Mouse (Mus musculus) ES-E14 (cell line): ENCODE data around the gene Psmd2. TPM values are rescaled to one million over a fixed set of nuclear protein-coding genes. Genes with fewer than 3 reads are reported as not detected.

Source experiments
- DNase-seq: peaks from one replicate; pipeline ENCODE4 v3.0.0-alpha.2; 2013; ENCODE audit warnings: low read depth, low spot score
- H3K27ac ChIP-seq: 2 replicates; pipeline ENCODE4 v1.5.1; 2012; ENCODE audit warnings: low read depth, mild to moderate bottlenecking, low read length, moderate library complexity, mixed read lengths; ENCODE audit not compliant: poor library complexity, insufficient read depth, severe bottlenecking
- H3K36me3 ChIP-seq: 2 replicates; pipeline ENCODE4 v1.6.1; 2012; ENCODE audit warnings: mild to moderate bottlenecking, low read length, moderate library complexity, mixed read lengths; ENCODE audit not compliant: control insufficient read depth, poor library complexity, insufficient read depth, severe bottlenecking
- H3K4me1 ChIP-seq, 2 experiments: fragments of 150-350 bp in 1 of 2; sonication (generic) in 1 of 2; 2 replicates each; pipeline ENCODE4 v1.6.1; 2012; ENCODE audit warnings: low read length in 2 of 2, mild to moderate bottlenecking in 1 of 2, mixed read lengths in 1 of 2; ENCODE audit not compliant: control insufficient read depth in 2 of 2, insufficient read depth in 2 of 2, poor library complexity in 1 of 2
- H3K4me3 ChIP-seq, 2 experiments: fragments of 150-350 bp in 1 of 2; sonication (generic) in 1 of 2; 2 replicates each; pipeline ENCODE4 v1.5.1; 2012; ENCODE audit warnings: low read length in 2 of 2, low read depth in 1 of 2, mild to moderate bottlenecking in 1 of 2, mixed read lengths in 1 of 2; ENCODE audit not compliant: insufficient read depth in 1 of 2, poor library complexity in 1 of 2, severe bottlenecking in 1 of 2
- H3K9ac ChIP-seq: 2 replicates; pipeline ENCODE4 v1.6.1; 2012; ENCODE audit warnings: low read depth, mild to moderate bottlenecking, low read length, mixed read lengths; ENCODE audit not compliant: poor library complexity, insufficient read depth, severe bottlenecking
- H3K9me3 ChIP-seq: fragments of 150-350 bp; sonication (generic); 2 replicates; pipeline ENCODE4 v1.6.1; 2012; ENCODE audit warnings: low read depth, mild to moderate bottlenecking, low read length; ENCODE audit not compliant: control insufficient read depth, insufficient read depth
- CHD2 ChIP-seq: IDR thresholded peaks from 2 replicates; pipeline ENCODE4 v1.6.1; 2014; ENCODE audit warnings: mild to moderate bottlenecking, low read depth, low read length, inconsistent platforms
- HCFC1 ChIP-seq: IDR thresholded peaks from 2 replicates; pipeline ENCODE4 v1.6.1; 2012; ENCODE audit warnings: low read length, inconsistent platforms, borderline replicate concordance; ENCODE audit not compliant: insufficient read depth
- MAFK ChIP-seq: IDR thresholded peaks from 2 replicates; pipeline ENCODE4 v1.6.1; 2014; ENCODE audit warnings: mild to moderate bottlenecking, low read depth, low read length, inconsistent platforms; ENCODE audit not compliant: insufficient read depth
- ZC3H11A ChIP-seq: IDR thresholded peaks from 2 replicates; pipeline ENCODE4 v1.6.1; 2012; ENCODE audit warnings: low read depth, mild to moderate bottlenecking, inconsistent platforms, low read length, borderline replicate concordance
- ZNF384 ChIP-seq: IDR thresholded peaks from 2 replicates; pipeline ENCODE4 v1.6.1; 2012; ENCODE audit warnings: low read depth, low read length, inconsistent platforms
- in situ Hi-C, 2 experiments: fragments of 600-800 bp; cut with MboI; formaldehyde crosslinking; loops; one replicate each; pipeline ENCODE4 v1.15.1; 2025; ENCODE audit warnings: low sequenced_read_pairs in 2 of 2, inconsistent platforms in 1 of 2; ENCODE audit not compliant: unreplicated experiment in 2 of 2
- total RNA-seq: library from RNA; depleted of rRNA; stranded (reverse); fragments of 300-350 nt; gene quantifications from 2 replicates; pipeline ENCODE4 v1.2.3, GENCODE M21; 2012

Gene Psmd2
- total RNA-seq, 1 experiment, result 302 TPM

DNA sequence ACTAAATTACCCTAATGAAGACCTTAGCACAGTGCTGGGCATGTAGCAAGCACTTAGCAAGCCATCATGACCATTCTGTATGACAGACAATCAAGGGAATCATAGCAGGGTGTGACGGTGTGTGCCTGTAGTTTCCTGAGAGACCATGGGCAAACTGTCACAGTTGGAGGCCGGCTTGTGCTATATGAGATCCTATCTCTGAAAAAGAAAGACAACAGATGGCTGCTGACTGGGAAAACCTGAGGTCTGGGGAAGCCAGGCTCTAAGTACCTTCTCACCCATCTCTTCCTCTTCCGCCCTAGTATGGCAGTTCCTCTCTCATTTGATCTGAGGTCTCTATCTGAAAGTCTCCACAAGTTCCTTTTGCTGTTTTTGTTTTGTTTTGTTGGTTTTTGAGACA, 54.3 kb downstream of the Psmd2 start:
- no peak for TF ChIP-seq HCFC1
- TF ChIP-seq CHD2, result no peak
- no peak for TF ChIP-seq ZNF384
- TF ChIP-seq MAFK, result no peak
- TF ChIP-seq ZC3H11A, result no peak
- in situ Hi-C loops, result no loop called here
- H3K4me3 ChIP-seq, result no peak overlapping the region
- H3K27ac ChIP-seq, result no peak overlapping the region
- no peak overlapping the region; the same call in 1 of the 2 replicates for H3K9ac ChIP-seq
- no peak for DNase-seq
- H3K36me3 ChIP-seq, result peaks cover 45% of the 10 kb centered on the region
- H3K4me1 ChIP-seq, result peaks cover 8 to 30% of the 10 kb centered on the region in 2 experiments
- no peaks in the 10 kb centered on the region for H3K9me3 ChIP-seq

DNA sequence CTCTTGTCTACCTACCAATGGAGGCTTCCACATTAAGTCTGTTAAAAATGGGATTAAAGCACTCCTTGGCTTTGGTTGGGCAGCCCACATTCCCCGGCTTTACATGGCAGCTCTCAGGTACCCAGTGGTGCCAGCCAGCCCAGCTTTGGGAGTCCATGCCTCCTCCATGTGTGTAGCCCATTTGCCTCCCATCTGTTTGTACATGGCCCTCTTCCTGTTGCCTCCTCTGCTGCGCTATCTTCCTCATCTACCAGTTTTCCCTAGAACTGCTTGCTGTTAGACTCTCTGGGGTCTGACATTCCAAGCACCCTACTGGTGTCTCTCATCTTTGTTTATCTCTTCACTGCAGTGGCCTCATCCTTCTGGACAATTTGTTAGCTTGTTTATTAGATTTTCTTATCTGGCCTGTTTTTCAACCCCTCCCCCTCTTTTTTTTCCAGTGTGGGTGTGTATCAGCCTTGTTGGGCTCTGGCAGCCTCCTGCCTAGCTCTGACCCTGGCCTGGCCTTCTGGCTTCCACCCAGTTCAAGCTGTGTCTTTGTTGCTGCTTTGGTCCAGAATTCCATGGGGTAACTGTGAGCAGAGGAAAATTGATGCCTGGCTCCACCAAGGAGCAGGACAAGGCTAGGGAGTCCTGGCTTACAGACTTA, 55.1 kb downstream of the Psmd2 start:
- in situ Hi-C loops, result no loop called here
- DNase-seq, result no peak
- Histone ChIP-seq H3K9ac (no peak overlapping the region), H3K27ac (no peak overlapping the region; the same call in 1 of the 2 replicates), H3K4me3 (no peak overlapping the region), H3K9me3 (no peaks in the 10 kb centered on the region), H3K4me1 (peaks cover 8 to 28% of the 10 kb centered on the region in 2 experiments), H3K36me3 (peaks cover 49% of the 10 kb centered on the region)
- no peak for TF ChIP-seq ZC3H11A
- no peak for TF ChIP-seq MAFK
- no peak for TF ChIP-seq ZNF384

DNA sequence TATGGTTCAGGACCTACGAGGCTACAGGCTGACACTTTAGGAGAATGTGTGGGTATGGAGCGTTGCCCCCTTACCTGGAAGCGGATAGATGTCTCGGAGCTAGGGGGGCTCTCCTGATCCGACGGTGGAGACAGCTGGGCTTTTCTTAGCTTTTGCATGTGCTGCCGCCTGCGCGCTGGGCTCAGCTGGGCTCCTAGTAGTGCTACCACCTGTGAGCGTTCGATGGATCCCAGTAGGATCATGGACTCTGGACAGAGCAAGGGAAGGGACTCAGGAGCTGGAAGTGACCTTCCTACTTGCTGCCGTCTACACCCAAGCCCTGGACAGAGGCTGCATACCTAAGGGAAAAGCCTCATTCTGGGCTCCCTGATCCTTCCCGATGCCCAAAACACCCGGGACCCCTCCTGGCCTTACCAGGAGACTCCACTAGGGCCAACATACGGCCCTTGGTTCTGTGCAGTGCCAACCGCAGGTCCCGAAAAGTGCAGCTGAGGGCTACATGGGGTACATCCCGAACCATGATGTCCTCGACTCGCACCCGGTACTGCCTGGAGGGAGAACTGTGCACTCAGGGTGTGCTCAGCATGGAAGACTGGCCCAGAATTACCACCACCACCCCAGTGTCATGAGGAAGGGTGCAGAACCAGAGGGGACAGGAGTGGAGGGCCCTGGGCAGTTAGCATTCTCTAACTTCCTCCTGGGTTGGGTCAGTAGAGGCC, 56.9 kb downstream of the Psmd2 start:
- H3K36me3 ChIP-seq, result peaks cover 63% of the 10 kb centered on the region
- no peak overlapping the region for H3K9ac ChIP-seq
- DNase-seq, result no peak
- TF ChIP-seq ZC3H11A (no peak), MAFK (no peak), ZNF384 (no peak), HCFC1 (no peak), CHD2 (no peak)
- H3K9me3 ChIP-seq, result no peaks in the 10 kb centered on the region
- H3K4me1 ChIP-seq, result peaks cover 5 to 23% of the 10 kb centered on the region in 2 experiments
- no peak overlapping the region for H3K27ac ChIP-seq
- H3K4me3 ChIP-seq, result no peak overlapping the region
- in situ Hi-C loops, result no loop called here

DNA sequence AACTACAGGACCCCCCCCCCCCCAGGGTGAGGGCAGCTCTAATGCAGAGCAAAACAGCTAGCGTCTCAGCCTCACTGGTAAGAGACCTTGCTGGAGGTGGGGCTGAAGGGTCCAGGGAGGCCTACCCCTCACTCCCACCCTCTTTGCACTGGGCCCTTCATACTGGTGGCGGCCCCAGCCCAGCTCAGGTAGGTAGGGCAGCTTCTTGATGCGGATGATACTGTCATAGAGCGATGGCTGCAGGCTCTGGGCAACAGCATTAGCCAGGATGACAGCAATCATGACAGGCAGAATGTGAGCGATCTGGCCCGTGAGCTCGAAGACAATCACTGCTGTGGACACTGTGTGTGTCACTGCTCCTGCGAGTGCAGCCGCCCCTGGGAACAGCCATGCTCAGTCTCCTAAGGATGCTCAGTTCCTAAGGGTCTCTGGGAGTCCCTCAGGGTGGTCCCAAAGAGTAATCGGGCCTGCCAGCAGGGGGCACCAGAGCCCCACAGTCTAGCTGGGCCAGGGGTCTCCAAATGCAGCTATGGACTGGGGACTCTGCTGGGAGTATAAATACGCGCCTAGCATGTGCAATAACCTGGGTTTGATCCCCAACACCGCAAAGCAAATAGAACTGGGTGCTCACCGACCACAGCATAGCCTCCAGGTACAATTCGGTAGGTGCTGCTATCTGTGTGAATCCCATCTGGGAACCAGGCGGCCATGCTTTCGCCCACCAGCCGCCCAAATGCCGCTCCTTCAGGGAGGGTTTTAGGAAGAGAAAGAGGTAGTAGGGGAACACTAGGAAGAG, 57.7 kb downstream of the Psmd2 start:
- H3K36me3 ChIP-seq, result peaks cover 65% of the 10 kb centered on the region
- H3K9ac ChIP-seq, result no peak overlapping the region
- no peak overlapping the region for H3K27ac ChIP-seq
- in situ Hi-C loops, result no loop called here
- H3K4me3 ChIP-seq, result no peak overlapping the region
- DNase-seq, result no peak
- no peaks in the 10 kb centered on the region for H3K9me3 ChIP-seq
- peaks cover 7 to 28% of the 10 kb centered on the region in 2 experiments for H3K4me1 ChIP-seq
- TF ChIP-seq CHD2, result no peak
- peak; percentile 29; the same call in 1 of the 2 replicates for TF ChIP-seq ZC3H11A
